Mouse (Mus musculus) midbrain, embryonic 15.5 days (tissue): ENCODE data around the gene Cyb5r2. TPM values are rescaled to one million over a fixed set of nuclear protein-coding genes. Genes with fewer than 3 reads are reported as not detected.

ENCODE experiments used
- ATAC-seq: fragments of 200-750 bp; cut with Nextera tagmentation; replicated peaks from 2 replicates; pipeline ENCODE4 v1.8.0; 2017; ENCODE audit warnings: moderate TSS enrichment
- H3K27ac ChIP-seq: fragments of 300-500 bp; sonication (generic); 2 replicates; pipeline ENCODE4 v1.5.1; 2015; ENCODE audit warnings: mild to moderate bottlenecking, inconsistent platforms
- H3K27me3 ChIP-seq: fragments of 300-500 bp; sonication (generic); replicated peaks from 2 replicates; pipeline ENCODE4 v1.6.1; 2015; ENCODE audit warnings: inconsistent platforms
- H3K36me3 ChIP-seq: fragments of 300-500 bp; sonication (generic); replicated peaks from 2 replicates; pipeline ENCODE4 v1.6.1; 2015; ENCODE audit warnings: inconsistent platforms
- H3K4me1 ChIP-seq: fragments of 300-500 bp; sonication (generic); 2 replicates; pipeline ENCODE4 v1.6.1; 2015; ENCODE audit warnings: inconsistent platforms
- H3K4me2 ChIP-seq: fragments of 300-500 bp; sonication (generic); 2 replicates; pipeline ENCODE4 v1.6.1; 2015; ENCODE audit warnings: inconsistent platforms, mild to moderate bottlenecking, moderate library complexity
- H3K4me3 ChIP-seq: fragments of 300-500 bp; sonication (generic); 2 replicates; pipeline ENCODE4 v1.5.1; 2015; ENCODE audit warnings: mild to moderate bottlenecking, inconsistent platforms
- H3K9ac ChIP-seq: fragments of 300-500 bp; sonication (generic); 2 replicates; pipeline ENCODE4 v1.6.1; 2015; ENCODE audit warnings: mild to moderate bottlenecking, inconsistent platforms
- H3K9me3 ChIP-seq: fragments of 300-500 bp; sonication (generic); 2 replicates; pipeline ENCODE4 v1.6.1; 2016; ENCODE audit warnings: inconsistent platforms
- WGBS: fragments of 180-500 bp; shearing (Covaris S2); methylation state at CpG from one replicate; pipeline ENCODE4 v1.1.7; 2015; ENCODE audit warnings: mixed read lengths; 5-methylcytosine and 5-hydroxymethylcytosine counted together
- polyA plus RNA-seq: library from polyadenylated mRNA; unstranded; fragments of >200 nt; fragmentation: Nextera tagmentation; extraction: Ambion mirVana; gene quantifications from 2 replicates; pipeline ENCODE4 v1.2.1, GENCODE M21; 2015

Cyb5r2 gene
- polyA plus RNA-seq, 1 experiment from 2014 or later: 0.19 TPM

GRCm38 (mm10) chr7:107749270-107749669, 8.6 kb downstream of the Cyb5r2 start:
- Histone ChIP-seq H3K9ac (no peak overlapping the region), H3K9me3 (no peaks in the 10 kb centered on the region), H3K36me3 (no peaks in the 10 kb centered on the region), H3K27ac (no peak overlapping the region), H3K4me3 (no peak overlapping the region), H3K4me1 (no peaks in the 10 kb centered on the region), H3K4me2 (no peak overlapping the region), H3K27me3 (no peaks in the 10 kb centered on the region)
- WGBS: 3% methylated on average over 3 of the region's 3 CpGs
- ATAC-seq: peak; percentile 46; the same call in 1 of the 2 replicates

- no peak for ATAC-seq
- Histone ChIP-seq H3K4me2 (no peak overlapping the region), H3K27me3 (no peaks in the 10 kb centered on the region), H3K9ac (no peak overlapping the region), H3K4me1 (no peaks in the 10 kb centered on the region), H3K9me3 (no peaks in the 10 kb centered on the region), H3K27ac (no peak overlapping the region), H3K36me3 (no peaks in the 10 kb centered on the region), H3K4me3 (no peak overlapping the region)
- 13% methylated on average over 2 of the region's 2 CpGs for WGBS
Measured at GRCm38 (mm10) chr7:107747954-107748353, 9.9 kb downstream of the Cyb5r2 start.

- 87% methylated on average over 9 of the region's 9 CpGs for WGBS
- H3K9ac ChIP-seq: no peak overlapping the region
- H3K4me2 ChIP-seq: no peak overlapping the region
- no peaks in the 10 kb centered on the region for H3K36me3 ChIP-seq
- H3K4me1 ChIP-seq: no peaks in the 10 kb centered on the region
- no peaks in the 10 kb centered on the region for H3K9me3 ChIP-seq
- ATAC-seq: no peak
- H3K4me3 ChIP-seq: no peak overlapping the region
- no peaks in the 10 kb centered on the region for H3K27me3 ChIP-seq
- no peak overlapping the region for H3K27ac ChIP-seq
Measured at GRCm38 (mm10) chr7:107747476-107747875, 10.4 kb downstream of the Cyb5r2 start.

- no peaks in the 10 kb centered on the region for H3K4me1 ChIP-seq
- no peaks in the 10 kb centered on the region for H3K36me3 ChIP-seq
- no peaks in the 10 kb centered on the region for H3K27me3 ChIP-seq
- H3K27ac ChIP-seq: no peak overlapping the region
- WGBS: 94% methylated on average over 8 of the region's 8 CpGs
- H3K9me3 ChIP-seq: no peaks in the 10 kb centered on the region
- no peak overlapping the region for H3K9ac ChIP-seq
- H3K4me3 ChIP-seq: no peak overlapping the region
- no peak for ATAC-seq
- no peak overlapping the region for H3K4me2 ChIP-seq
Measured at GRCm38 (mm10) chr7:107746036-107746435, 11.8 kb downstream of the Cyb5r2 start.

GRCm38 (mm10) chr7:107745111-107745510, 12.7 kb downstream of the Cyb5r2 start:
- ATAC-seq: no peak
- Histone ChIP-seq H3K9ac (no peak overlapping the region), H3K36me3 (no peaks in the 10 kb centered on the region), H3K27ac (no peak overlapping the region), H3K4me3 (no peak overlapping the region), H3K4me1 (no peaks in the 10 kb centered on the region), H3K4me2 (no peak overlapping the region), H3K27me3 (no peaks in the 10 kb centered on the region), H3K9me3 (no peaks in the 10 kb centered on the region)
- 71% methylated on average over 2 of the region's 2 CpGs for WGBS

- Histone ChIP-seq H3K4me3 (no peak overlapping the region), H3K9me3 (no peaks in the 10 kb centered on the region), H3K27me3 (no peaks in the 10 kb centered on the region), H3K36me3 (no peaks in the 10 kb centered on the region), H3K4me1 (no peaks in the 10 kb centered on the region), H3K27ac (no peak overlapping the region), H3K4me2 (no peak overlapping the region), H3K9ac (no peak overlapping the region)
- 86% methylated on average over 4 of the region's 4 CpGs for WGBS
- ATAC-seq: no peak
Measured at GRCm38 (mm10) chr7:107744454-107744853, 13.4 kb downstream of the Cyb5r2 start.

GRCm38 (mm10) chr7:107742963-107743465, 14.8 kb downstream of the Cyb5r2 start:
- H3K36me3 ChIP-seq: no peaks in the 10 kb centered on the region
- H3K4me2 ChIP-seq: no peak overlapping the region
- no peaks in the 10 kb centered on the region for H3K4me1 ChIP-seq
- no peak overlapping the region for H3K9ac ChIP-seq
- WGBS: 87% methylated on average over 10 of the region's 10 CpGs
- H3K27ac ChIP-seq: no peak overlapping the region
- ATAC-seq: no peak
- no peaks in the 10 kb centered on the region for H3K27me3 ChIP-seq
- H3K9me3 ChIP-seq: no peaks in the 10 kb centered on the region
- no peak overlapping the region for H3K4me3 ChIP-seq

GRCm38 (mm10) chr7:107738726-107739125, 19.1 kb downstream of the Cyb5r2 start:
- no peaks in the 10 kb centered on the region for H3K27me3 ChIP-seq
- no peaks in the 10 kb centered on the region for H3K36me3 ChIP-seq
- H3K9me3 ChIP-seq: no peaks in the 10 kb centered on the region
- H3K9ac ChIP-seq: no peak overlapping the region
- no peak overlapping the region for H3K4me3 ChIP-seq
- H3K4me1 ChIP-seq: no peaks in the 10 kb centered on the region
- peak; percentile 81 for ATAC-seq
- H3K27ac ChIP-seq: no peak overlapping the region
- WGBS: 37% methylated on average over 2 of the region's 2 CpGs
- no peak overlapping the region for H3K4me2 ChIP-seq

- H3K4me3 ChIP-seq: no peak overlapping the region
- no peaks in the 10 kb centered on the region for H3K27me3 ChIP-seq
- H3K4me1 ChIP-seq: no peaks in the 10 kb centered on the region
- no peak overlapping the region for H3K27ac ChIP-seq
- no peak overlapping the region for H3K4me2 ChIP-seq
- no peaks in the 10 kb centered on the region for H3K36me3 ChIP-seq
- no peak overlapping the region for H3K9ac ChIP-seq
- WGBS: 81% methylated on average over 2 of the region's 2 CpGs
- no peaks in the 10 kb centered on the region for H3K9me3 ChIP-seq
- no peak for ATAC-seq
Measured at GRCm38 (mm10) chr7:107733162-107733561, 24.7 kb downstream of the Cyb5r2 start.

GRCm38 (mm10) chr7:107730587-107730986, 27.2 kb downstream of the Cyb5r2 start:
- H3K4me1 ChIP-seq: no peaks in the 10 kb centered on the region
- WGBS: 84% methylated on average over 9 of the region's 10 CpGs
- no peaks in the 10 kb centered on the region for H3K36me3 ChIP-seq
- no peaks in the 10 kb centered on the region for H3K9me3 ChIP-seq
- no peak overlapping the region for H3K4me3 ChIP-seq
- H3K27me3 ChIP-seq: no peaks in the 10 kb centered on the region
- no peak overlapping the region for H3K9ac ChIP-seq
- no peak for ATAC-seq
- H3K27ac ChIP-seq: no peak overlapping the region
- H3K4me2 ChIP-seq: no peak overlapping the region

- no peaks in the 10 kb centered on the region for H3K27me3 ChIP-seq
- 75% methylated on average over 3 of the region's 3 CpGs for WGBS
- H3K36me3 ChIP-seq: no peaks in the 10 kb centered on the region
- no peaks in the 10 kb centered on the region for H3K4me1 ChIP-seq
- no peak overlapping the region for H3K4me2 ChIP-seq
- H3K9ac ChIP-seq: no peak overlapping the region
- no peak overlapping the region for H3K27ac ChIP-seq
- H3K4me3 ChIP-seq: no peak overlapping the region
- ATAC-seq: no peak
- H3K9me3 ChIP-seq: no peaks in the 10 kb centered on the region
Measured at GRCm38 (mm10) chr7:107727538-107727937, 30.3 kb downstream of the Cyb5r2 start.

GRCm38 (mm10) chr7:107722536-107722935, 35.3 kb downstream of the Cyb5r2 start:
- Histone ChIP-seq H3K27me3 (no peaks in the 10 kb centered on the region), H3K9ac (no peak overlapping the region), H3K27ac (no peak overlapping the region), H3K4me2 (no peak overlapping the region), H3K36me3 (no peaks in the 10 kb centered on the region), H3K4me1 (no peaks in the 10 kb centered on the region), H3K4me3 (no peak overlapping the region), H3K9me3 (no peaks in the 10 kb centered on the region)
- ATAC-seq: no peak
- WGBS: 94% methylated on average over 4 of the region's 4 CpGs

GRCm38 (mm10) chr7:107720771-107721170, 37.1 kb downstream of the Cyb5r2 start:
- H3K4me2 ChIP-seq: no peak overlapping the region
- no peaks in the 10 kb centered on the region for H3K9me3 ChIP-seq
- 84% methylated on average over 1 of the region's 1 CpGs for WGBS
- no peak overlapping the region for H3K9ac ChIP-seq
- no peaks in the 10 kb centered on the region for H3K27me3 ChIP-seq
- H3K36me3 ChIP-seq: no peaks in the 10 kb centered on the region
- no peak overlapping the region for H3K27ac ChIP-seq
- no peak overlapping the region for H3K4me3 ChIP-seq
- H3K4me1 ChIP-seq: no peaks in the 10 kb centered on the region
- ATAC-seq: no peak
